Mouse (Mus musculus): Measurements from ENCODE around the gene Zfp318.

DNA sequence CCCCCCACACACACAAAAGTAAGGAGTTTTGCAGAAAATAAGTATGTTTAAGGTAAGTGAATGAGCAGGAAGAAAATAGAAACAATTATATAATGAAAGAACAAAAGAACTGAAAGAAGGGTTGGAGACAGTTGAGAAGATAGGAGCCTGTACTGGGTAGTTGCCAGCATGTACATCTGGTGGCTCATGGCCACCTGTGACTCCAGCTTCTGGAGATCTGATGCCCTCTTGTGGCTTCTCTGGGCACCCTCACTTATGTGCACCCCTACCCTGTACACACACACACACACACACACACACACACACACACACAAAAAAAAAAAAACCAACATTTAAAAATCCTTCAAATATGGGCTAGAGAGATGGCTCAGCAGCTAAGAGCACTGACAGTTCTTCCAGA, 36.2 kb downstream of the Zfp318 start:
- TF ChIP-seq CTCF (IDR thresholded peaks at IDR 0.05; ENCODE audit: borderline replicate concordance, control insufficient read depth, extremely low read depth, insufficient read depth, low read length, poor library complexity), result no peak
- TF ChIP-seq POLR2A (IDR thresholded peaks at IDR 0.05; ENCODE audit: control insufficient read depth, extremely low read depth, insufficient read depth, low read length, poor library complexity), result no peak

Data from thymus, adult 2 months (tissue).